Mouse (Mus musculus) gastrocnemius, adult 8-10 months (tissue): ENCODE data around the gene 2810004N23Rik. TPM values are rescaled to one million over a fixed set of nuclear protein-coding genes. Genes with fewer than 3 reads are reported as not detected.

ENCODE experiments used
- DNase-seq, 2 experiments: peaks; one replicate each; pipeline ENCODE4 v3.0.0; 2022; ENCODE audit warnings: low spot score in 2 of 2
- total RNA-seq, 4 experiments: library from RNA; stranded (reverse); gene quantifications; 2 replicates each; pipeline ENCODE4 v1.2.4; 2022

2810004N23Rik gene
- total RNA-seq, 4 experiments from 2014 or later: 31.8 to 34.8 (median 33.5) TPM

- no peak for DNase-seq
These were observed 36.3 kb downstream of the 2810004N23Rik start for GRCm38 (mm10) chr8:124826658-124827057.

- DNase-seq: no peak
These were observed 39.4 kb downstream of the 2810004N23Rik start for GRCm38 (mm10) chr8:124823497-124823896.

- no peak for DNase-seq
These were observed 42.8 kb downstream of the 2810004N23Rik start for GRCm38 (mm10) chr8:124820125-124820524.

DNA sequence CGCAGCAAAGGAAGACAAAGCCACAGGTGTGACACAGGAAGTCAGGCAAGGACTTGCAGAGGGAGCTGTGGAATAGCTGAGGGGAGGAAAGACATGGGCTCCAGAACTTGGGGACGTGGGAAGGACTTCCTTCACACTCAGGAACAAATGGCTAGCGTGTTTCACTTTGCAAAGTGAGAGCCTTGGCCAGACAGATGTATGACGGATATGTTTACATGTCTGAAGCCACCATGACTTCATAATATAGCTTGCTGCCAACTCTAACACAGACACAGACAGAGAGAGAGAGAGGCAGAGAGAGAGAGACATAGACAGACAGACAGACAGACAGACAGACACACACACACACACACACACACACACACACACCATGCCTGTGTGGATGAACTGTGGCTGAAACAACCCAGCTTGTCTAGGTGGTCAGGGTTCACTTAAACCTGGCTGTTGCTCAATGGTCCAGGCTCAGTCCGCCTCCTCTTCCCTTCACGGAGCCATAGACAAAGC lies 43.3 kb downstream of the 2810004N23Rik start:
- no peak for DNase-seq

- DNase-seq: peak in 1 of 2 experiments; percentile 61
These were observed 45.6 kb downstream of the 2810004N23Rik start for GRCm38 (mm10) chr8:124817361-124817760.

GRCm38 (mm10) chr8:124816866-124817265 lies 46.1 kb downstream of the 2810004N23Rik start:
- DNase-seq: no peak

GRCm38 (mm10) chr8:124815870-124816269 lies 47.0 kb downstream of the 2810004N23Rik start:
- DNase-seq: no peak

DNA sequence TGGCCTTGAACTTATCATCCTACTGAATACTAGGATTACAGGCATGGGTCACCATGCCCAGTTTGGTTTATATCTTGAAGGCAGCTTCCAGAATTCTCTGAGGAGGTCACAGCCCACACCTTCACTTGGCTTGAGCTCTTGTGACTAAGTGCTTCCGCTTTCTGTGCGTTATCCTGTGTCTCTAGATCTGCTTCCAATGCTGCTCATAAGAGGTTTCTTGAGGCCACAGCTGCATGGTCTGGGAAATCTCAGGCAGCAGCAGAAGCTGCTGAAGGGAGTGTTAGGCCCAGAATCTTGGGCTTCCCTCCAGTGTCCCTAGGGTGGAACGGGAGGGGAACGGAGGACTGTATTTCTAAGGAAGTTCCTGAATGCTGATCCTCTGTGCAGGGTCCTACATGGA lies 49.6 kb downstream of the 2810004N23Rik start:
- no peak for DNase-seq

GRCm38 (mm10) chr8:124810689-124811394 lies 52.1 kb downstream of the 2810004N23Rik start:
- no peak for DNase-seq

- no peak for DNase-seq
These were observed 52.8 kb downstream of the 2810004N23Rik start for GRCm38 (mm10) chr8:124810056-124810610.

GRCm38 (mm10) chr8:124809419-124809818 lies 53.5 kb downstream of the 2810004N23Rik start:
- DNase-seq: no peak

DNA sequence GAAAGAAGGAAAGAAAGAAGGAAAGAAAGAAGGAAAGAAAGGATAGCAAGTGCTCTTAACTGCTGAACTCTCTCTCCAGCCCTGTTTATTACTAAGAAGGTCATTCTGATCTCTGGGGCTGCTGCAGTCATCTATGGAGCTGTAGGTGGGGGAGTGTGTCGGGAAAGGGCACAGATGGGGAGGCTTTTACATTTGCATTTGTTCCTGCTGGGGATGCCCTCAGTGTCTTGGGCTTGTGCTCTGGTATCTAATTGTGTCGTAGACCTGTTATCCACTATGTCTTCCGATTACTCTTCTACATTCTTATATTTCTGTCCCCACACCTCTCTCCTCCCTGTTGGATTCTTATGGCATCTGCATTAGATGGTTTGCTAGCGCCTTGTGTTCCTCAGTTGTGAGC lies 56.9 kb downstream of the 2810004N23Rik start:
- DNase-seq: no peak

- DNase-seq: no peak
These were observed 58.9 kb downstream of the 2810004N23Rik start for GRCm38 (mm10) chr8:124803824-124804702.

DNA sequence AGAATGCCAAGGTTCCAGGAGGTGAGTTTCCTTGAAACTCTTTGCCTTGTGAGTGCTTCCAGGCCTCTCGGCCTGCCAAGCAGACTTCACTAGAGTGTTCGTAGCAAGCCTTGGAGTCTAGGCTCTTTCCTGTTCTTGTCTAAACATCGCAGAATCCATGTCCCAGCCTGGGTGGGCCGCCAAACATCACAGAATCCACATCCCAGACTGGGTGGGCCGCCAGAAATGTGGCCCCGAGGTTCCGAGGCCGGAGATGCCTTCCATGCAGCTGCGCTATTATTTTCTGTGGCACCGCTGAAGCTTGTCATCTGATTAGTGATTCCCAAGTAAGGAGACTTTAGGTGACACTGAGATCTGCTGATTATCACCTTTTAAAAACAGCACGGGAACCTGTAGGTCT lies 62.4 kb downstream of the 2810004N23Rik start:
- DNase-seq: no peak

DNA sequence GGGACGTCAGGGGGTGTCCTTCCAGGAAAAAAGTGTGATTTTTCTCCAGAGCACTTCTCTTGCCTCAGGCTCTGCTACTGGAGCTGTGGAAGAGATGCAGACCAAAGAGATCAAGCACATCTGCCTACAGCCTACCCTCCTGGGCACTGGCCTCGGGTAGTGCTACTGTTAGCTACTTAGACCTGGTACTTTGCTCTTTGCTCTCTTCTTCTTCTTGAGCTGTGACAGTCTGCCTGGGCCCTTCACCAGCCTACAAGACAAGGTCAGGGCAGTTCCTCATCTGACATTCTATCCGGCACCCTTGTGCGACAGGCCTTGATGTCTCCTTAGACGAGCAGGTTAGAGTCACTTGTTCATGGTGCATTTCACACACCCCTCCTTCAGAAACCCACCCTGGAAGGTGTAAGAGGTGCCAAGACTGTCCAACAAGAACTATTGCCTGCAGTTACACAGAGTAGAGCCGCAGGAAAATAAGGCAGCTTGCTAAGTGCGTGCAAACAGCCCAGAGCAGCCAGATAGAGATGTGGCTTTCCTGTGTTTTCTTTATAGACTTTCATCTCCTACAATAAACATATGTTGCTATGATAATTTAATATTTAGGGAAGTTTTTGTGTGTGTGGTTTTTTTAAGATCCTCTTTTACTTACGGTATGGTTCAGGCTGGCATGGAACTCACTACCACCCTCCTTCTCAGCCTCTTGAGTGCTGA lies 67.0 kb downstream of the 2810004N23Rik start:
- DNase-seq: no peak

GRCm38 (mm10) chr8:124794486-124794780 lies 68.5 kb downstream of the 2810004N23Rik start:
- no peak for DNase-seq

- DNase-seq: no peak
These were observed 69.0 kb downstream of the 2810004N23Rik start for GRCm38 (mm10) chr8:124793661-124794485.

- DNase-seq: peak; percentile 79 to 80
These were observed 69.7 kb downstream of the 2810004N23Rik start for GRCm38 (mm10) chr8:124793172-124793651.

GRCm38 (mm10) chr8:124792708-124793107 lies 70.2 kb downstream of the 2810004N23Rik start, which contains the start of gene Trim67:
TSS of gene Trim67 (plus strand) at chr8:124793092.
- no peak for DNase-seq

DNA sequence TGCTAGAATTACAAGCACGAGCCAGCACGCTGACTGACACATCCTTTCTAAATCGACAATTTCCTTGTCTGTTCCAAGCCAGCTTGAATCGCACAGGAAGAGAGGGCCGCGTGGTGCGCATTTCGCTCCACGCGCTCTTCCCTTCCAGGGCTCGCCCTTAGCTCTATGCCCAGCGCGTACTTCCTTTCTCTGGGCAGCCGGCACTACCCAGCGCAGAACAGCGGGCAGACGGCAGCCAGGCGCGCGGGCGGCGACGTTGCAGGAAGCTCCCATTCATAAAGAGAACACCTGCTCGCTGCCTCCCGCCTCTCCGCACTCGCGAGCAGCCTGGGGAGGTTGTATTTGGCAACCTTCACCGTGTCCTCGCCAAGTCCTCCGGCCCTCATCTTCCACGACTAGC lies 70.7 kb downstream of the 2810004N23Rik start:
- DNase-seq: no peak
